Mouse (Mus musculus) midbrain, embryonic 12.5 days (tissue): Measurements from ENCODE around the gene Olfr723. TPM values are rescaled to one million over a fixed set of nuclear protein-coding genes. Genes with fewer than 3 reads are reported as not detected.
"Not testable (repeated sequence)": the region's sequence is repeated elsewhere in the genome, so short reads cannot be mapped to it uniquely, and the experiment has no call there.

Experiments used
- ATAC-seq: fragments of 200-750 bp; cut with Nextera tagmentation; 2 replicates; pipeline ENCODE4 v1.8.0; 2017; ENCODE audit warnings: low read depth, moderate TSS enrichment, moderate library complexity; ENCODE audit not compliant: low FRiP score
- H3K27ac ChIP-seq: fragments of 300-500 bp; sonication (generic); replicated peaks from 2 replicates; pipeline ENCODE4 v1.5.1; 2016; ENCODE audit warnings: mild to moderate bottlenecking
- H3K27me3 ChIP-seq: fragments of 300-500 bp; sonication (generic); 2 replicates; pipeline ENCODE4 v1.6.1; 2016; ENCODE audit warnings: mild to moderate bottlenecking
- H3K36me3 ChIP-seq: fragments of 300-500 bp; sonication (generic); 2 replicates; pipeline ENCODE4 v1.6.1; 2016
- H3K4me1 ChIP-seq: fragments of 300-500 bp; sonication (generic); 2 replicates; pipeline ENCODE4 v1.6.1; 2016
- H3K4me2 ChIP-seq: fragments of 300-500 bp; sonication (generic); replicated peaks from 2 replicates; pipeline ENCODE4 v1.6.1; 2016; ENCODE audit warnings: mild to moderate bottlenecking, moderate library complexity
- H3K4me3 ChIP-seq: fragments of 300-500 bp; sonication (generic); 2 replicates; pipeline ENCODE4 v1.5.1; 2016; ENCODE audit warnings: mild to moderate bottlenecking
- H3K9ac ChIP-seq: fragments of 300-500 bp; sonication (generic); replicated peaks from 2 replicates; pipeline ENCODE4 v1.6.1; 2016; ENCODE audit warnings: mild to moderate bottlenecking, moderate library complexity
- H3K9me3 ChIP-seq: fragments of 300-500 bp; sonication (generic); 2 replicates; pipeline ENCODE4 v1.6.1; 2016; ENCODE audit warnings: mild to moderate bottlenecking
- WGBS: fragments of 180-500 bp; shearing (Covaris S2); methylation state at CpG from one replicate; pipeline ENCODE4 v1.1.7; 2016; 5-methylcytosine and 5-hydroxymethylcytosine counted together
- polyA plus RNA-seq: library from polyadenylated mRNA; unstranded; fragments of >200 nt; fragmentation: Nextera tagmentation; extraction: Ambion mirVana; gene quantifications from 2 replicates; pipeline ENCODE4 v1.2.1, GENCODE M21; 2016

Olfr723 gene
- polyA plus RNA-seq: not detected in 2 replicates

DNA sequence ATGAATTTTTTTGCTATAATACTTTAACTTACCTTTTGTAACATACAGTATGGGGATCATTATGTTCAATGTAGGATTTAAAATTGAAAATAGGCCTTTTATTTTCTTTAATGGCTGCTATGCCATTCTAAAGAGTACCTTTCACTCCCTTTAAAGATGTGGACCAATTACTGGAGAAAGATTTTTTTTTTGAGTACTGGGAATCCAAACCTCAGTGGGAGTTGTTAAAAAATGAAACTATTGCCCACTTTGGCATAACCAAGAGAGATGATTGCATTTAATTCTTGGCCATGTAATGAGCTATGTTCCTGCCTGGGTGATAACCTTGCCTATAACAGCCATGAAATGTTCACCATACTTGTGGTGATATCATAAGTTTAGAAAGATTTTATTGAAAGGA lies at the start of gene Olfr723:
Olfr723 (minus strand) TSS at position 101 of the 400 bp plus-strand sequence.
- H3K27ac ChIP-seq, H3K9ac ChIP-seq, H3K4me1 ChIP-seq, H3K9me3 ChIP-seq, H3K36me3 ChIP-seq, H3K4me3 ChIP-seq, ATAC-seq, H3K4me2 ChIP-seq, H3K27me3 ChIP-seq: not testable (repeated sequence)

DNA sequence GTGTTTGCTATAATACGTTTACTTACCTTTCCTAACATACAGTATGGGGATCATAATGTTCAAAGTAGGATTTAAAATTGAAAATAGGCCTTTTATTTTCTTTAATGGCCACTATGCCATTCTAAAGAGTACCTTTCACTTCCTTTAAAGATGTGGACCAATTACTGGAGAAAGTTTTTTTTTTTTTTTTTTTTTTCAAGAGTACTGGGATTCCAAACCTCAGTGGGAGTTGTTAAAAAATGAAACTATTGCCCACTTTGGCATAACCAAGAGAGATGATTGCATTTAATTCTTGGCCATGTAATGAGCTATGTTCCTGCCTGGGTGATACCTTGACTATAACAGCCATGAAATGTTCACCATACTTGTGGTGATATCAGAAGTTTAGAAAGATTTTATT lies 31.6 kb upstream of the Olfr723 start, which contains the start of gene Olfr724:
Olfr724 (minus strand) TSS at position 101 of the 400 bp plus-strand sequence.
- ATAC-seq: not testable (repeated sequence)

DNA sequence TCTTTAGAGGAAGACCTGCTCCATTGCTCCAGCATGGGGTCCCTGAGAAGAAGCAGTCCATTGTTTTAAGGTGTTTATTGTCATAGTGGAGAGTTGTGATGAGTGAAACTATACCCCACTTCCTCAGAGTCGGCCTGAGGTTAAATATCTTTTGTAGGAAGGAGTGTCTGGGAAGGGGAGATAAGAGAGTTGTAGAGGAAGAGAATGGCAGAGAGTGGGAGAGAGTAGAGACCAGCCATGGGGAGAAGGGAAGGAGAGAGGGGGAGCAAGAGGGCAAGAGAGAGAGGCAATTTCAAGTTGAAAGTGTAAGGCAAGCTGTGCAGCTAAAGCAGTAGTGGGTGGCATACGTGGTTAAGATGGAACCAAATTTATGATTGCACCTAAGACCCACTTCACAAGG lies 24.3 kb upstream of the Olfr723 start:
- no peaks in the 10 kb centered on the region; the same call in 1 of the 2 replicates for H3K9me3 ChIP-seq
- no peak overlapping the region for H3K4me2 ChIP-seq
- no peaks in the 10 kb centered on the region for H3K27me3 ChIP-seq
- no peak for ATAC-seq
- H3K36me3 ChIP-seq: no peaks in the 10 kb centered on the region
- no peak overlapping the region for H3K27ac ChIP-seq
- H3K9ac ChIP-seq: no peak overlapping the region
- no peak overlapping the region for H3K4me3 ChIP-seq
- WGBS: 61% methylated on average over 2 of the region's 2 CpGs
- no peaks in the 10 kb centered on the region for H3K4me1 ChIP-seq

More for the DNA sequence above, 31.6 kb upstream of the Olfr723 start, which contains the start of gene Olfr724:
- H3K4me2 ChIP-seq, H3K27ac ChIP-seq, H3K9ac ChIP-seq, H3K36me3 ChIP-seq, H3K9me3 ChIP-seq, H3K4me1 ChIP-seq, H3K27me3 ChIP-seq, H3K4me3 ChIP-seq: not testable (repeated sequence)
- WGBS: 70% methylated on average over 1 of the region's 1 CpGs

DNA sequence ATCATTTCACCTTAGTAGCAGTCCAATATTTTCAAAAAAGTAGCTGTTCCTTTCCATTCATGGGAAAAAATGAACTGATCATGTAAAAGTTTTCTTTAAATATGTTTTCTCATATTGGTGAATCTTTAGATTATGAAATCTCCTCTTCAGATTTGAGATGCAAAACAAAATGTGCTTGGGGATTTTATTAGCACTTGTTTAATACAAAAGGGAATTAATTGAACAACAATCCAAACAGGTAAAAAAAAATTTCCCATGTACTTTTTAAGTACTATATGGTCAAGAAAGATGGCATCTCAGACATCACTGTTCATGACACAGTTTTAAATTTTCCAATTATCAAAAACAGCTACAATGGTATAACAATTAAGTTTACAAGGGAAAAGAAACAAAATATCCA lies 29.7 kb downstream of the Olfr723 start, which contains the start of gene Olfr722:
Olfr722 (minus strand) TSS at position 101 of the 400 bp plus-strand sequence.
- H3K9ac ChIP-seq: no peak within 1 kb of the TSS
- H3K27ac ChIP-seq: no peak within 1 kb of the TSS
- no peak for ATAC-seq
- H3K9me3 ChIP-seq: no peaks in the 10 kb centered on the region
- no peak within 1 kb of the TSS for H3K4me2 ChIP-seq
- no peaks in the 10 kb centered on the region for H3K27me3 ChIP-seq
- H3K36me3 ChIP-seq: no peaks in the 10 kb centered on the region
- H3K4me3 ChIP-seq: no peak within 1 kb of the TSS
- H3K4me1 ChIP-seq: no peaks in the 10 kb centered on the region

Other genes with a start within 250 kb of the Olfr723 start
- gene Armh4, start 148.4 kb downstream of the Olfr723 start, polyA plus RNA-seq: 53.1 and 53.9 TPM in 2 replicates
- gene Olfr722, start 29.8 kb downstream of the Olfr723 start, polyA plus RNA-seq: not detected in 2 replicates
- gene Olfr724, start 31.5 kb upstream of the Olfr723 start, polyA plus RNA-seq: not detected in 2 replicates
- gene Olfr725, start 108.6 kb upstream of the Olfr723 start, polyA plus RNA-seq: not detected in 2 replicates
- not detected in 2 replicates for gene Olfr726, start 159.2 kb upstream of the Olfr723 start, polyA plus RNA-seq
- not detected in 2 replicates for gene Olfr727, start 191.4 kb upstream of the Olfr723 start, polyA plus RNA-seq
- not detected in 2 replicates for gene Olfr728, start 210.9 kb upstream of the Olfr723 start, polyA plus RNA-seq
- not detected in 2 replicates for gene Olfr729, start 221.1 kb upstream of the Olfr723 start, polyA plus RNA-seq